ENCODE assay signal across 21 mouse cellular contexts in the genomic region with DNA sequence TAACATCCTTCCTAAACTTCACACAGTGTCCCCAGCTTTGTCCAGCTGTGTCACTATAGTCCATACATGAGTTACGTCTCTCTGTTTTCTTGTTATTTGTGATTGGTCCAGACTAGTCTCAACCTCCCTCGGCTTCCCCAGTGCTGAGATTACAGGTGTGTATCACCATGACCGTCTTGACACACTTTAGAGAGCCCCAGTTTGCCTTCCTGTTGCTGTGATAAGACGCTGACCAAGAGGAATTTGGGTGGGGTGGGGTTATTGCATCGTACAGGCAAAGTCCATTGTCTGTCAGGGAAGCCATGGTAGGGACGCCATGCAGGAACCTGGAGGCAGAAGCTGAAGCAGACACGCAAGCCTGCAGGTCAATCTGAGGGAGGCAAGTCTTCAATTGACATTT.
"Had no signal": no experiment of that assay in that cellular context is flagged by ENCODE, and none has a peak within 500 bp of the region (broad histone marks: within the 10 kb centered on the region; RNA-seq: fewer than 3 reads in every experiment).

No protein-coding gene starts in this region.

- H3K27me3 ChIP-seq: liver, embryonic 15.5 days; lung, embryonic 15.5 days; midbrain, embryonic 15.5 days; neural tube, embryonic 12.5 days had no signal

- H3K4me3 ChIP-seq: liver, embryonic 15.5 days; lung, embryonic 15.5 days; megakaryocyte, embryonic 14.5 days; midbrain, embryonic 13.5 days; midbrain, embryonic 15.5 days; neural tube, embryonic 12.5 days had no signal

- H3K9me3 ChIP-seq: liver, embryonic 15.5 days; lung, embryonic 15.5 days; midbrain, embryonic 15.5 days had no signal

- DNase-seq: liver, postnatal 0 days; lung, adult 2 months; lung, postnatal 14 days; lung, postnatal 36 days; retina, postnatal 1 day; right cerebral cortex, adult 18-20 months; right cerebral cortex, postnatal 25 days; right cerebral cortex, postnatal 4 days; spleen, adult 18-20 months; thymus, adult 2 months; thymus, postnatal 25 days; thymus, postnatal 4 days had no signal

- H3K9ac ChIP-seq: liver, embryonic 15.5 days; liver, postnatal 0 days; lung, embryonic 15.5 days; midbrain, embryonic 13.5 days; midbrain, embryonic 15.5 days; neural tube, embryonic 12.5 days had no signal

- H3K4me1 ChIP-seq: liver, embryonic 15.5 days; megakaryocyte, embryonic 14.5 days; neural tube, embryonic 12.5 days had no signal

- ATAC-seq: liver, postnatal 0 days; lung, postnatal 0 days; midbrain, embryonic 13.5 days; midbrain, embryonic 15.5 days had no signal

- H3K27ac ChIP-seq: liver, embryonic 15.5 days; lung, embryonic 15.5 days; macrophage; midbrain, embryonic 13.5 days; midbrain, embryonic 15.5 days; neural tube, embryonic 12.5 days had no signal

- H3K4me2 ChIP-seq: liver, embryonic 15.5 days; lung, embryonic 15.5 days; midbrain, embryonic 11.5 days; midbrain, embryonic 13.5 days; midbrain, embryonic 15.5 days; neural tube, embryonic 12.5 days had no signal

- H3K36me3 ChIP-seq: liver, embryonic 15.5 days; lung, embryonic 15.5 days; midbrain, embryonic 13.5 days; midbrain, embryonic 15.5 days; neural tube, embryonic 12.5 days had no signal
